Mouse (Mus musculus): Measurements from ENCODE around the gene Dact1.

DNA sequence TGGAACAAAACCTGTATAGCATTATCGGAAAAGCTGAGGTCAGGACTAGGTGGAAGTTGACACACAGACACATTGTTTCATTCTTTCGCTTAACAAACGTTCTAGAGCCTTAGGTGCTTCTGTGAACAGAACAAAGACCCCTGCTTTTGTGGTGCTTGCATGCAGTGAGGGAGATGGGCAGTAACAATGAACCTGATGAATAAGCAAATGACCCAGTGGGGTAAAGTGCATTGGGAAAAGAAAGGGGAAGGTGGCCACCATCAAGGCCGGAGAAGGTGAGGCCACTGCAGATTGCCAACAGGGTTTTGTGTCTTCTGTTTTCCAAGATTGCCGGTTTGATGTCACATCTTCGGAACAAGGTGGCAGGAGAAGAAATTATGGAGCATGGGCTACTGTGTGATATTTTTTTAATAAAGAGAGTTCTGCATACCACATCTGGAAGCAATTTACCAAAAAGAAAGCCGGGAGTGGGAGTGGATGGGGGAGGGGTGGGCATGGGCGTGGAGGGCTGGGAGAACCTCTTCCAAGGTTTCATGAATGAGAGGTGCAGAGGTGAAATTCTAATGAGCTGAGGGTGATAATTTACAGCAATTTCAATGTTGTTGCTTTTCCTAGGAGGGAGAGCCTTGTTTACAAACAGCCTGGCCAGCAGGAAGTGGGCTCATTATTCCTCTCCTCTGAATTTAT is 12.7 kb upstream of the Dact1 start:
- TF ChIP-seq CTCF (IDR thresholded peaks at IDR 0.05; ENCODE audit: insufficient read depth, low read length) (no peak), POLR2A (IDR thresholded peaks at IDR 0.05; ENCODE audit: borderline replicate concordance, extremely low read depth, low read depth, low read length) (no peak)

Data from lung, adult 2 months (tissue).